Mouse (Mus musculus) spleen, postnatal 14 days (tissue): ENCODE results near the gene Rubcn.

Experiments used
- DNase-seq, 2 experiments: peaks; one replicate each; pipeline ENCODE4 v3.0.0; 2021 to 2022; ENCODE audit warnings: low spot score in 2 of 2

The Rubcn gene

DNA sequence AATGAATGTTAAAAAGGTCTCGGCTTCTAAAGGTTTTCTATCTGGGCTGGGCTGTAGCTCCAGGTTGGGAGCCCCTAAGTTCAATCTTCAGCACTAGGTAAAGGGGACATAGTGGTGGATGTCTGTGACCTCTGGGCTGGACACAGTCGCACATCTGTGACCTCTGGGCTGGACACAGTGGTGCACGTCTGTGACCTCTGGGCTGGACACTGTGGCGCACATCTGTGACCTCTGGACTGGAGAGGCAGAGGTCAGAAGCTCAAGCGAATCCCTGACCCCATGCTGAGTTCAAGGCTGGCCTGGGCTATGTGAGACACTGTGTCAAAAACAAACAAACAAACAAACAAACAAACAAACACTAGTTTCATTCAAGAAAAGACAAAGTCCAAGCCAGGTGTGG, 7.3 kb downstream of the Rubcn start:
- no peak for DNase-seq

DNA sequence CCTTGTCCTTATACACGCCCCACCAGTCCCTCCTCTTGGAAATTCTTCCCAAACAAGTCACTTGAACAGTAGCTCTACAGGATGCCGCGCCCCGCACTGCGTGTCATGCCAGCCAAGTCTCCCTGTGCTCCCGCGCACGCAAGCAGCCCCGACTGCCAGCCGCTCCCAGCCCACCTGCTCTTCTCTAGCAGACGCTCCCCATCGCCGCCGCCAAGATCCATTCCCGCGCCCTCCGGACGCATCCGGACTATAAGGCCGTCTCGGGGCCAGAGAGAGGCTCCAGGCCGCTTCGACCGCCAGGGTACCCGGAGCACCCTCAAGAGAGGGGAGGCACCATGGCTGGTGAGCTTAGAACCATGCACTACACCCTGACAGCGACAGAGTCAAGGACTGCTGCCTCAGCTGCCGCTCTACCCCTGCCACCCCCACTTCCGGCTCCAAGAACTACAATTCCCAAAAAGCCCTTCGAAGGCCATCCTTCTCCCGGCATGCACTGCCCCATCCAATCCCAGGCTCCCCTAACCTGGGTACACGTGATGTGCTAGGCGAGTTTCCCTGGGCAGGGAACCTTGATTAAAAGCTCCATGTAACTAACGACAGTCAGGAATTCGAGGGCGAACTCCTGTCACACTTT, 9.5 kb downstream of the Rubcn start:
- DNase-seq, result peak; percentile 62 to 77

DNA sequence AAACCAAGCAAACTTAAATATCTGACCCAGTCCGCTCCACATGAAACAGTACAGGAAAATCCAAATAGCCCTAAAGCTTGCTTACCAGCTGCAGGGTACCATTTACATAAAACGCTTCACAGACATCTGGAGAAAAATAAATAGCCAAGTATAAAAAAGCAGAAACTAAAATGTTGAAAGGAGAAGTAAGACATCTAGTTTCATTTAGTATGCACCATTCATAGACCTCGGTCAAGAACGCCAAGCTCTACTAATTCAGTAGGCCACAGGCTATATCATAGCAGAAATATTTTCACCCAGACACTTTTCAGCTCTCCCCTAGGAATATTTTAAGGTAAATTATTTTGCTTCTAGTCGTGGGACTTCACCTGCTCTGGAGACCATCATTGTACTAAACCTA, 10.9 kb downstream of the Rubcn start:
- no peak for DNase-seq

DNA sequence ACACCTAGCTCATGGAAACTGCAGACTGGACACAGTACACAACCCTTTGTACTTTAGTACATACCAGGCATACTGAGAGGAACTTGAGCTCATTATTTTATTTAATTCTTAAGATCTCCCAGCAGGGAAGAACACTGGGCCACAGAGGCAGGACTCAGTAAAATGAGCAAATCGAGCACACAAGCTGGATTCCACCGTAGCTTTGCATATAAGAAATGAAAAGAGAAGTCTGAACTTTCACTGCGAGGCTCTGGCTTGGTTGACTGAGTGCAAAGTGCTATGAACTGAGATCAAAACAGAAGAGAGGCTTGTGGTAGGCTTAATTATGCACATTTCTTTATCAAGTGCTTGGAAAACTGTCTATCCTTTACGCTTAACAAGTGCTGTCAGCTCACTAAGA, 12.2 kb downstream of the Rubcn start:
- no peak for DNase-seq

DNA sequence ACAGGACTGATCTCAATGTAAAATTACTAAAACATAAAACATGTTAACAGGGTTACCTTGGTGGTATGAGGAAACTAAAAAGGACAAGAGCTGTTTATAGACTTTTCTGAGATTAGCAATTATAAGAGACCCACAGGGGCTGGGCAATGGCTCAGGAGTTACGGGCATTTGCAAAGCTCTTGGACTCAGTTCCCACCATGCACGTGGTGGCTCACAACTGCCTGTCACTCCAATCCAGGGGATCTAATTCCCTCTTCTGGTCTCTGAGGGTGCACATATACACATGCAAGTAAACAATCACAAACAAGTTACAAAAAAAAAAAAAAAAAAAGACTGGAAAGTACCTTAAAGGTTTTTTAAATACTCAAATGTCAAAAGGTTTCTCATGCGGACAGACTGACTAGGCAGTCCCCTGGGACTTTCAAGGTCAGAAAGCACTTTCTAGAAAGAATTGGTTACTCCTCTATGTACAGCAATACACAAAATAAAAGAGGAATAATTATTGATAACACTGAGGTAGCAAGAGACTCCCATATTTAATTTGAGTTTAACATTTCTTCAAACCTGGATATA, 15.7 kb downstream of the Rubcn start:
- DNase-seq, result no peak

DNA sequence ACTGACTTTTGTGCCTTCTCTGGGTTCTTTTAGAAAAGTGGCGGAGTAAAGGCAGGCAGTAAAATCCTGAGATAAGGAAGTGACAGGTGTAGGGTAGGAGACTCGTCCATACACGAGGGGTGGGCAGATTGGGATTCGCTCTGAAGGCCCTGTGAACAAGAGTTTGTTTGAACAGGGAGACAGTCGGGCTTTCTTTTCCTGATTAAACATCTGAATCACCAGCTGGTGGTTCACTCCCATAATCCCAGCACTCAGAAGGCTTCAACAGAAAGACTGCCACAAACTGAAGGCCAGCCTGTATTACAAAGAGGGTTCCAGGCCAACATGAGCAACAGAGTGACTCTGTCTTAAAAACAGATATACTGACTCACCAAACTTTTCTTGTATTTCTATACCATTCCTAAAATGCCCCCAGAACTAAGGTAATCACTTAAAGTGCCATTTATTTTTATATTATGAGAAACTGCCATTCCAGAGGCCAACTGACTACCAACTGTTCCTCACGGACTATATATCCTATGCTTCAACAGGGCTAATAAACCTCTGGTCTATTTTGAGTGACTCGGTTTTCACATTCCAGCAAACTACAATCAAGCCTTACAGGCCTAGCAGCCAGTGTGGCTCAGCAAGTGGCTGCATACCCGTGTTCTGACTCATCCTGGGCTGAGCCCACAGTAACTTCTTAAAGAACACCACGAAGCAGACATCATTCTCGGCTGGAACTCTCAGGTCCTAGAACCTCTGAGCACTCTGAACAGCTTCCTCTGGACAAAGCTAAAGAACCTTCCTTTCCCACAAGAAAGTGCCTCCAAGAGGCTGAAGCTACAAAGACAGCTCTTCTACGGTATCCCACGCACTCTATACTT, 18.6 kb downstream of the Rubcn start:
- DNase-seq, result no peak

DNA sequence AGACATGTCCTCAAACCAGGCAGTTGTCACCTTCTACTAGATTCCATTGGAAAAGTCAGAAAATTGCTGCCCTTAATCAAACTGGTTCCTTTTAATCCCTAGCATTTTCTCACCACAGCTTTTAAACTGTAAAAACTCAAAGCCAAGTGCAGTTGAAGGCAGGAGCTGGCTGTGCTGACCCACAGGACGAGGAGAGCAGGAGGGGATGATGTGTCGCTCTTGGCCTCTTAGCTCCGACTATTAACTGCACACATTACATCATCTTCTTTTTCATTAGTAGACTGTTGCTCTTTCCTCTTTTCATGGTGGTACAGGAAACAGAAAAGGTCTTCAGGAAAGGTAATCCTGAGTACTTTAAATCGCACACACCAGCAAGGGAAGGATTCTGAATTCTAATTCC, 19.2 kb downstream of the Rubcn start:
- no peak for DNase-seq

DNA sequence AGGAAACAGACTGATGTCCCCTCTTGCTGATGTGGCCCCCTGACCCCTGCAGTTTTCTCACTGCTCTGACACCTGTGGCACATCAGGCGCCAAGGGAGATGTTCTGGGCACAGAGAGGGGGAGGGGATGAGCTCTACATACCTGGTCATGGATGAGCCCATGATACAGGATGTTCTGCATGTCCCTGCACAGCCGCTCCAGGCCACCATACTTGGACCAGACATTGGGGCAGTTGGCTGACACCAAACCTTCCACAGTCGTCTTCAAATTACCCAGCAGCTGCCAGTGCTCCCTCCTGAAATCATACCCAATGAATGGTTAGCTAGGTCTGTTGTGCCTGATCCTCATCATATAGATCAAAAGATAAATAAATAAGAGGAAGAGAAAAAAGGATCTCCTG, 20.8 kb downstream of the Rubcn start:
- no peak for DNase-seq

DNA sequence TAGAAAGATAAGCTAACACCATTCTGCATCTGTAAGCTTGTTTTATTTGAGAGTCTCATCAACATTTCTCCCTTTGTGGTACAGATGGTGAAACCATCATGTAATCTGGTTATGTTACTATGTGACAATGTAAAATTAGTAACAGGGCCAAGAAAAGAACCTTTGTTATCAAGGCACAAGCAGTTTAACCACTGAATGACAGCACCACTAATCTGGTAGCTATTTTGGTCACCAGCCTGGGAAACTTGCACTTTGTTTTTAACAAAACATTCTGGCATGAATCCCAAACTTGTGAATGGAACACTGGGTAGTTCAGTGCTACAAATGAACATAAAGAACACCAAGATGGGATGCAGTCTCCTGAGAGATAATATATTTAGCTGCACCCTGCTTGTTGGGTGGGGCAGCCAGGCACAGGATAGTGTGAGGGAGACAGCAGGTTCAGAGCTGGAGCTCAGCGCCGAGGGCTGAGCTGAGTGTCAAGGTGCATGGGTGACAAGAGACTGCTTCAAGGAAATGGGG, 23.5 kb downstream of the Rubcn start:
- DNase-seq, result no peak

DNA sequence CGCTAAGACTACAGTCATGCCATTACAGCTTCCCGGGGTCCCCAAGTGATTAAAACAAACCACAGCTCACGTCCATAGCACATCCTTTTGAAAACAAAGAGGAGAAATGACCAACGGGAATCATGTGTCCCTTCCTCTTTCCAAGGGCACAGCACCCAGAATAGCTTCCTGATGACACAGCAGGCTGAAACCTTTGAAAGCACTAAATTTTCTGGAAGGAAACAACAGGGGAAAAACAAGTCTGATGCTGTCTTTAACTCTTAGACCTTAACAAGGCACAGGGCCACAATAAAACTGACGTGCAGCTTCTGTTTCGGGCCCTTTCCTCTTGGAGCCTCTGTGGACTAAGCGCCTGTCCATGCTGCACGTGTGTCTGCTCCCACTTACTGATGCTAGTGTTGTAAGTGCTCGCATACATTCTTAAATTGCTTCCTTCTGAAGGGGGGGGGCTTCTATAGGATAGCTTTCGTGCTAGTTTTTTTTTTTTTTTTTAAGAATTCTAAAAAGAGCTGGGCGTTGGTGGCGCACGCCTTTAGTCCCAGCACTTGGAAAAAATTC, 24.0 kb downstream of the Rubcn start:
- DNase-seq, result no peak

DNA sequence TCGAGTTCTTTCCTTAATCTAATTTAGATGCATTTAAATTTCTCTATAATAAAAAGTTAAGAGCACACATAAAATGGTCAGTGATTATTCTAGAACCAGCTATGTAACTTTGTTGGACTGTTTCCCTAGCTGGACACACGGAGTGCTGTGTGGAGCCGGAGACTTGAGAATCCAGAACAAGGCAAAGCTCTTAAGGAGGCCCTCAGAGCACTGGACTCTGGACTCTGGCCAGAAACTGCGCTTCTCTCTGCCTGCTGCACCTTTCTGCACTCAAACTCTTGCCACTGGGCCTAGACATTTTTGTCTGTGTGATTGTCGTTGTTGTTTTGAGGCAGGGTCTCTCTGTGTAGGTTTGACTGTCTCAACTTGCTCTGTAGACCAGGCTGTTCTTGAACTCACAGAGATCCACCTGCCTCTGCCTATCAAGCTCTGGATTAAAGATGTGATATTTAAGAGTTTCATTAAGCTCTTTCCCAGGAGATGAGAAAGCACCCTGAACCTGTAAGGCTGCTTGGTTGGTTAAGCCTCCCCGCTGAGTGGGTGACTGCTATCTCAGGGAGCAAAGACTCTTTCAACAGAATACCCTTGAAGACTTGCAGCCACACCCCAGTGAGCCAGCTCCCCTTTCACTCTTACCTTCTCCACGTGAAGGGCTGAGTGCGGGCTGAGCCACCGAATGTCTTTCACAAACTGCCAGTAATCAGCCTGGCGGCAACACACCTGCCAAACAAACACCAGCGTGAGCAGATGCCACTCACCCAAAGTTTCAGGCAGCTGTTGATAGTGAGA, 28.3 kb downstream of the Rubcn start:
- no peak for DNase-seq

DNA sequence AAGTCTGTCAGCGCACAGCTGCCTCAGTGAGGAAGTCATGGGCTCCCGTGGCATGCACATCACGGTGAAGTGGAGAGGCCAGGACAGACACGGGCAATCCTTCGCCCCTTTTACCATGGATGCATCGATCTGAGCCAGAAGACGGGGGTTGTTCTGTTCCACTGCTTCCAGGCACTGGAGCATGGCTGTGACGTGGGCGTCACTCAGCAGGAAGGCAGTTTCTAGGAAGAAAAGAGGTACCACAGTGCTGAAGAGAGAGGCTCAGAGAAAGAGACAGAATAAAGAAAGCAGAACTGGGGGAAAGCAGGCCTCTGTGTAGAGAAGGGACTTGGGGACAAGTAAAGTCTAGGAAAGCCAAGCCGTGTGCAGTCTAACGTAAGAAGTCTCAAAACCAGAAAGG, 30.5 kb downstream of the Rubcn start:
- no peak for DNase-seq

DNA sequence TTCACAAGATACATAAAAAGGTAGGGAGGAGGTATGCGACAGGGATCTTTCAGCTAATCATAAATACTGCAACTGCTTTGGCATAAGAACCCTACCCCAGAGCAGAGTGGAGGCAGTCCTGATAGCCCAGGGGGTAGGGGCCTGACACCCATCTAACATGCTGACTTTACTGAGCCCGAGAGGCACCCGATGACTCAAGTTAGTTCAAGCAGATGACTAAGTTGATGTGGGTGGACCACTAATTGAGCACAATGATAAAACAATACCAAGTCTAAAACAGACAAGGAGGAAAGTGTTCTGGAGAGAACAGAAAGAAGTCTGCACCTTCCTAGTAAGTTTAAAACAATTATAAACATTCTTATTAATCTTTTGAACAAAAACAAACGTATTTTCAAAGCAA, 46.1 kb downstream of the Rubcn start:
- no peak for DNase-seq

DNA sequence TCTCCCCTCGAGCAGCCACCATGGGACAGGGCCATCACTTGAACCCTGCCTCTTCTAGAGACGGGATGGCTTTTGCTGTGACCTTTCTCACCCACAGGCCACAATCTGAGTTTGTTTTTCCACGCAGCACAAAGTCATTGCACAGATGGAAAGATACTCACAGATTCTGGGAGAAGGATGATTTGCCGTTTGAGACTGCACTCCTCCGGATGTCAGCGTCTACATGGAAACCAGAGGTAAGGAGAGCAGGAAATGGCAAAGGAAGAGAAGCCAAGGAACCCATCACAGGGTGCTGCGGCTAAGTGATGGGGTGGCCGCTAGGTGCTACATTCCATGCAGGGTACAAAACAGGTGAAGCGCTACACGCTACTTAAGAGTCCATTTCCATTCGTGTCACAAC, 48.5 kb downstream of the Rubcn start:
- DNase-seq, result no peak

DNA sequence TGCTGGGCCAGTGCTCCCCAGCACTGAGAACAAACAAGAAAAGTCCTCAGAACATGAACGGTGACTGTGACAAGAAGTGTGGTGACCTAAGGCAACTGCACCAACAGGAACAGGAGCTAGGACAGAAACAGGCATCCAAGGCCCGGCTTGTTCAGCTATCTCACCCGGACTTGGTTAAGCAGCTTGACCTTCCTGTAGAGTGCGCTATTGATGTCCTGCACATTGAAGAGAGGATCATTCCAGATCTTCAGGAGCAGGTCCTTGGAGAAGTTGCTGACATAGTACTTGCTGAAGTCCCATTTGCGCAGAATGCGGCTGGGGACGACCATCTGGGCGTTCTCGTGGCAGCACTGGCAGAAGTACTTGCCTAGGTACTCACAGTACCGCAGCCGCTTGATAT, 51.0 kb downstream of the Rubcn start:
- DNase-seq, result no peak

DNA sequence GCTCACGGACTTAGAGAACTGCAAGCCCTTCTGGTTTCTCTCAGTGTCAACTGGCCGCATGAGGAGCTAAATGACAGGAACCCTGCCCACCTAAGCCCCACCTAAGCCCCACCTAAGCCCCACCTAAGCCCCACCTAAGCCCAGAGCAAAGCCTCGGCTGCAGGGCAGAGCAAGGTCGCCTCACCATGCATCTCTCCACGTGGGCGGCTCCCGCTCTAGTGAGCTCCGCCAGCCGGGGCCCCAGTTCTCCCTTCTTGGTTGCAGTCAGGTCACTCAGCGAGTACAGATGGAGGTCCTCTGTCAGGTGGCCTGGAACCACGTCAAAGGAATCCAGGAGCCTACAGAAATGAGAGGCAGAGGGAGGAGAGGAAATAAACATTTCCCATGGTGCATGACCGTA, 52.2 kb downstream of the Rubcn start:
- DNase-seq, result no peak

DNA sequence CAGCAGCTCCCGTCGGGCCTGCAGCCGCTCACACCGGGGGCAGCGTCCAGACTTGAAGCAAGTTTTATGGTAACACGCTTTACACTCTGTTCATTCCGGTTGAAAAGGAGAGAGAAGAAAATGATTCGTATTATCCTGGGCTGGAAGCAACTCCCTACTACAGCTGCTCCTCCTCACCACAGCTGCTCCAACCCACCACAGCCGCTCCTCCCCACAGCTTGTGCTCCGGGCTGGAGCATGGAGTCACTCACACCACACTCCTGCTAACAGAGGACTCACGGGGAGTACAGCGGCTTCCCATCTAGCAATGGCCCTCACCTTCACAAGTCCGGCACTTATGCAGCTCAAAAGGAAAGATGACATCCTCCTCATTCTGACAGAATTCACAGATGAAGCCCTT, 53.5 kb downstream of the Rubcn start:
- no peak for DNase-seq

DNA sequence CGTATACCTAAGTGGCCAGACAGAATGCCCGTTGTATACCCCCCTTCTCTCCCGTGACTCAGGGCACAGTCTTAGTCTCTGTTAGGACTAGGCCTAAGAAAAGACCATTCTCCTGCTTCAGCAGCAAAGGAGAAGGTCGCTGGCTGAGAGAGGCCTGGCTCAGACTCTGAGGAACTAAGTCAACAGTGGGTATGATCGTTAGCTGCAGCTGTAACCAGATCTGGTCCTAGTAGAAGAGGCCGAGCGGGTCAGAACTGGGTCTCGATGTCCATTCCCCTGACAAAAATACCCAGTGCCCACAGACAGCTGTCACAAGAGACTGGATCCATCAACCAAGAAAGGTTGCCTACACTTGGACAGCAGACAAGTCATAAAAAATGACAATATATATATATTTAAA, 54.1 kb downstream of the Rubcn start:
- no peak for DNase-seq

DNA sequence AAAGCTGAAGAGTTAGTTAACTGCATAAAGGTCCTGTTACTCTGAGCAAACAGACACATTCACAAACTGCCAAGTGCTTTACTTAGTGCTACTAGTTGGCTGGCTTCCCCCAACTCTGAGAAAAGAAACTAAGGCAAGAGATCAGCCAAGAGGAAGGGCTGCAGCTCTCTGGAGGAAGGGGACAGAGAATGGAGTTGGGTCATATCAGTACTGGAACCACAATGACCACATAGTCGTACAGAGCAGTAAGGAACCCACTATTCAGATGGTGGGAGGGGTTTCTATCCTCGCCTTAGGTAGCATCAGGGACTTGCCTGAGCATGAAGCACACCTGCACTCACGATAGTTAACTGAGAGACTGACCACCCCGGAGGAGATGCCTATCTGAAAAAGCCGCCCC, 54.7 kb downstream of the Rubcn start:
- no peak for DNase-seq

DNA sequence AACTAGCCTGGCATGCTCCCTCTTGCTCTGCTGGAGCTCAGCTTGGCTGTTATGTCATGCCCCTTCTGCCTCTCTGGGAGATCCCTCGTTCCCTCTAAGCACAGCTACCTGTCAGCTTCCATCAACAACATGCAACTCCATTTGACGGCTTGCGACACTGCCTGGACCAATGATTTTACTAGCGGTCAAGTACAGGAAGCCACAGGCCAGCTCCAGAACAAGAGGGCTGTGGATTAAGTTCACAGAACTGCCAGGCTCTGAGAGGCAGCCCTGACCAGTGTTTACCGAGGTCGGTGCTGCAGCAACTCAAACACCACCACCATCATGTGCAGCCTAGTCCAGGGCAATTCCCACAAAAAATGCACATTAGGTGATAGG, 55.1 kb downstream of the Rubcn start:
- DNase-seq, result no peak

DNA sequence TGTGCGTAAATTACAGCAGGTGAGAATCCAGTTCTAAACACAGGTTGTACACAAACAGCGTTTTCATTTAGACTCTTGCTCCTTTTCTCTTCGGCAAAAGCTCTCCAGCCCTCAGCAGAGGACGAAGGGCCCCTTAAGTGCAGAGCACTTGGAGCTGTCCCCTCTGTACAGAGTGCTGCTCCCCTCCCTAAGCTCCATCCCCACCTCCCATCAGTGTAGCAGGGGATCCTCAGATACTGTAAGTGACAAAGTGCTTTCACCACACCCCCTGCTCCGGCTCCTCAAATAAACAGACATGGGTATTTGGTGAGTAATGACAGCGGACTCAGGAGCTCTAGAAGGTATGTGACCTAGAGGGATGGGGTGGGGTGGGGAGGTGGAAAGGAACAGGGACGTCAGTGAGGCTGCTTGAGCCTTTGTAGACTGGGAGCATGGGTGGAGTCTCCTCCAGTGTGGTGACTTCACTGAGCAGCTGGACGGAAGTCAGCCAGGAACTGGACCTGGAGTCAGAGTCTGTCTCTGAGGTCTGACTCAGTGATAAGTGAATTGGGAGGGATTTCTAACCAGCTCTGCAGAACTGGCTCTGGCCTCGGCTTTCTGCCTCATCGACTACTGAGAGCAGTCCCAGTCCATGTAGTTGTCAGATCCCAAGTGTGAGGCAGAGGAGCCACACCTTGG, 55.7 kb downstream of the Rubcn start:
- no peak for DNase-seq
